Mouse (Mus musculus): ENCODE measurements around the gene Gm12216. TPM values are rescaled to one million over a fixed set of nuclear protein-coding genes. Genes with fewer than 3 reads are reported as not detected.

Gene Gm12216
- polyA plus RNA-seq, 1 experiment = 6.9 TPM

GRCm38 (mm10) chr11:53789277-53789676, 69.8 kb downstream of the Gm12216 start:
- Histone ChIP-seq H3K36me3 (ENCODE audit: control insufficient read depth, insufficient read depth, low read length) (no peaks in the 10 kb centered on the region), H3K4me1 (ENCODE audit: control insufficient read depth, insufficient read depth, insufficient read length) (peaks cover 25% of the 10 kb centered on the region; the same call in 1 of the 2 replicates), H3K4me3 (ENCODE audit: extremely low read depth, insufficient read depth, insufficient read length) (no peak overlapping the region), H3K27ac (ENCODE audit: insufficient read depth, low read length) (no peak overlapping the region), H3K27me3 (ENCODE audit: control insufficient read depth, insufficient read depth, low read length) (no peaks in the 10 kb centered on the region)
- TF ChIP-seq POLR2A (IDR thresholded peaks at IDR 0.05; ENCODE audit: low read depth, low read length) = no peak
- no peak for TF ChIP-seq CTCF (IDR thresholded peaks at IDR 0.05; ENCODE audit: extremely low read depth, insufficient read depth, insufficient read length, insufficient replicate concordance)
- 93% methylated on average over 3 of the region's 3 CpGs for WGBS
- DNase-seq (ENCODE audit: low read depth in 1 of 2, low spot score in 2 of 2) = no peak

- H3K36me3 ChIP-seq (ENCODE audit: control insufficient read depth, insufficient read depth, low read length) = no peaks in the 10 kb centered on the region
- TF ChIP-seq CTCF (IDR thresholded peaks at IDR 0.05; ENCODE audit: extremely low read depth, insufficient read depth, insufficient read length, insufficient replicate concordance) (no peak), POLR2A (IDR thresholded peaks at IDR 0.05; ENCODE audit: low read depth, low read length) (no peak)
- DNase-seq (ENCODE audit: low read depth in 1 of 2, low spot score in 2 of 2) = no peak
- H3K27ac ChIP-seq (ENCODE audit: insufficient read depth, low read length) = no peak overlapping the region
- no peak overlapping the region for H3K4me3 ChIP-seq (ENCODE audit: extremely low read depth, insufficient read depth, insufficient read length)
- 90% methylated on average over 8 of the region's 8 CpGs for WGBS
- H3K27me3 ChIP-seq (ENCODE audit: control insufficient read depth, insufficient read depth, low read length) = no peaks in the 10 kb centered on the region
- H3K4me1 ChIP-seq (ENCODE audit: control insufficient read depth, insufficient read depth, insufficient read length) = peaks cover 26% of the 10 kb centered on the region; the same call in 1 of the 2 replicates
These were observed 70.9 kb downstream of the Gm12216 start for GRCm38 (mm10) chr11:53788196-53788595.

- no peak for DNase-seq (ENCODE audit: low read depth in 1 of 2, low spot score in 2 of 2)
- peaks cover 26% of the 10 kb centered on the region; the same call in 1 of the 2 replicates for H3K4me1 ChIP-seq (ENCODE audit: control insufficient read depth, insufficient read depth, insufficient read length)
- peak overlapping the region; percentile 78 for H3K27ac ChIP-seq (ENCODE audit: insufficient read depth, low read length)
- no peaks in the 10 kb centered on the region for H3K36me3 ChIP-seq (ENCODE audit: control insufficient read depth, insufficient read depth, low read length)
- no peak overlapping the region for H3K4me3 ChIP-seq (ENCODE audit: extremely low read depth, insufficient read depth, insufficient read length)
- no peaks in the 10 kb centered on the region for H3K27me3 ChIP-seq (ENCODE audit: control insufficient read depth, insufficient read depth, low read length)
- WGBS = 46% methylated on average over 13 of the region's 13 CpGs
- no peak for TF ChIP-seq CTCF (IDR thresholded peaks at IDR 0.05; ENCODE audit: extremely low read depth, insufficient read depth, insufficient read length, insufficient replicate concordance)
- TF ChIP-seq POLR2A (IDR thresholded peaks at IDR 0.05; ENCODE audit: low read depth, low read length) = no peak
These were observed 72.7 kb downstream of the Gm12216 start for GRCm38 (mm10) chr11:53786058-53787031.

GRCm38 (mm10) chr11:53785311-53785936, 73.6 kb downstream of the Gm12216 start:
- no peak overlapping the region for H3K4me3 ChIP-seq (ENCODE audit: extremely low read depth, insufficient read depth, insufficient read length)
- peaks cover 26% of the 10 kb centered on the region; the same call in 1 of the 2 replicates for H3K4me1 ChIP-seq (ENCODE audit: control insufficient read depth, insufficient read depth, insufficient read length)
- H3K27me3 ChIP-seq (ENCODE audit: control insufficient read depth, insufficient read depth, low read length) = no peaks in the 10 kb centered on the region
- DNase-seq (ENCODE audit: low read depth in 1 of 2, low spot score in 2 of 2) = no peak
- H3K27ac ChIP-seq (ENCODE audit: insufficient read depth, low read length) = peak overlapping the region; percentile 78
- TF ChIP-seq CTCF (IDR thresholded peaks at IDR 0.05; ENCODE audit: extremely low read depth, insufficient read depth, insufficient read length, insufficient replicate concordance) (no peak), POLR2A (IDR thresholded peaks at IDR 0.05; ENCODE audit: low read depth, low read length) (no peak)
- H3K36me3 ChIP-seq (ENCODE audit: control insufficient read depth, insufficient read depth, low read length) = peaks cover 2% of the 10 kb centered on the region; the same call in 1 of the 2 replicates
- 26% methylated on average over 3 of the region's 3 CpGs for WGBS

GRCm38 (mm10) chr11:53783288-53783687, 75.8 kb downstream of the Gm12216 start:
- no peaks in the 10 kb centered on the region for H3K27me3 ChIP-seq (ENCODE audit: control insufficient read depth, insufficient read depth, low read length)
- WGBS = 67% methylated on average over 9 of the region's 9 CpGs
- no peak overlapping the region for H3K4me3 ChIP-seq (ENCODE audit: extremely low read depth, insufficient read depth, insufficient read length)
- 0 out of 2 replicates have a peak overlapping the region, but pooled peaks have one; percentile 30 for H3K27ac ChIP-seq (ENCODE audit: insufficient read depth, low read length)
- H3K36me3 ChIP-seq (ENCODE audit: control insufficient read depth, insufficient read depth, low read length) = peaks cover 10% of the 10 kb centered on the region
- peaks cover 26% of the 10 kb centered on the region; the same call in 1 of the 2 replicates for H3K4me1 ChIP-seq (ENCODE audit: control insufficient read depth, insufficient read depth, insufficient read length)
- no peak for TF ChIP-seq CTCF (IDR thresholded peaks at IDR 0.05; ENCODE audit: extremely low read depth, insufficient read depth, insufficient read length, insufficient replicate concordance)
- TF ChIP-seq POLR2A (IDR thresholded peaks at IDR 0.05; ENCODE audit: low read depth, low read length) = no peak
- DNase-seq (ENCODE audit: low read depth in 1 of 2, low spot score in 2 of 2) = no peak

GRCm38 (mm10) chr11:53781964-53782363, 77.1 kb downstream of the Gm12216 start:
- peaks cover 23% of the 10 kb centered on the region; the same call in 1 of the 2 replicates for H3K4me1 ChIP-seq (ENCODE audit: control insufficient read depth, insufficient read depth, insufficient read length)
- no peak overlapping the region for H3K4me3 ChIP-seq (ENCODE audit: extremely low read depth, insufficient read depth, insufficient read length)
- H3K27me3 ChIP-seq (ENCODE audit: control insufficient read depth, insufficient read depth, low read length) = no peaks in the 10 kb centered on the region
- no peak for DNase-seq (ENCODE audit: low read depth in 1 of 2, low spot score in 2 of 2)
- no peak for TF ChIP-seq POLR2A (IDR thresholded peaks at IDR 0.05; ENCODE audit: low read depth, low read length)
- no peak for TF ChIP-seq CTCF (IDR thresholded peaks at IDR 0.05; ENCODE audit: extremely low read depth, insufficient read depth, insufficient read length, insufficient replicate concordance)
- H3K27ac ChIP-seq (ENCODE audit: insufficient read depth, low read length) = no peak overlapping the region
- H3K36me3 ChIP-seq (ENCODE audit: control insufficient read depth, insufficient read depth, low read length) = peaks cover 17% of the 10 kb centered on the region
- WGBS = 92% methylated on average over 7 of the region's 7 CpGs

All from spleen, adult 2 months (tissue).